Mouse (Mus musculus) heart, embryonic 16.5 days (tissue): ENCODE results near the gene Mindy1. TPM values are rescaled to one million over a fixed set of nuclear protein-coding genes. Genes with fewer than 3 reads are reported as not detected.

Source experiments
- ATAC-seq: fragments of 200-750 bp; cut with Nextera tagmentation; replicated peaks from 2 replicates; pipeline ENCODE4 v1.8.0; 2017; ENCODE audit warnings: moderate number of reproducible peaks; ENCODE audit not compliant: insufficient read depth, low FRiP score; ENCODE audit errors: extremely low read depth
- H3K27ac ChIP-seq: fragments of 300-500 bp; sonication (generic); 2 replicates; pipeline ENCODE4 v1.5.1; 2014; ENCODE audit warnings: mild to moderate bottlenecking, low read length, control low read depth, moderate library complexity
- H3K27me3 ChIP-seq: fragments of 300-500 bp; sonication (generic); 2 replicates; pipeline ENCODE4 v1.6.1; 2014; ENCODE audit warnings: low read length, mixed read lengths; ENCODE audit not compliant: control insufficient read depth, insufficient read depth
- H3K36me3 ChIP-seq: fragments of 300-500 bp; sonication (generic); 2 replicates; pipeline ENCODE4 v1.6.1; 2014; ENCODE audit not compliant: control insufficient read depth, insufficient read depth
- H3K4me1 ChIP-seq: fragments of 300-500 bp; sonication (generic); 2 replicates; pipeline ENCODE4 v1.6.1; 2014; ENCODE audit warnings: low read length, mixed read lengths; ENCODE audit not compliant: control insufficient read depth, insufficient read depth
- H3K4me2 ChIP-seq: fragments of 300-500 bp; sonication (generic); 2 replicates; pipeline ENCODE4 v1.6.1; 2014; ENCODE audit warnings: low read depth, mild to moderate bottlenecking, control low read depth, low read length
- H3K4me3 ChIP-seq: fragments of 300-500 bp; sonication (generic); 2 replicates; pipeline ENCODE4 v1.5.1; 2014; ENCODE audit warnings: mild to moderate bottlenecking, control low read depth, low read length
- H3K9ac ChIP-seq: fragments of 300-500 bp; sonication (generic); 2 replicates; pipeline ENCODE4 v1.6.1; 2014; ENCODE audit warnings: low read length, control low read depth
- H3K9me3 ChIP-seq: fragments of 300-500 bp; sonication (generic); replicated peaks from 2 replicates; pipeline ENCODE4 v1.6.1; 2016; ENCODE audit warnings: low read length; ENCODE audit not compliant: control insufficient read depth
- WGBS: fragments of 180-500 bp; shearing (Covaris S2); extraction: QIAGEN DNeasy Blood & Tissue Kit; methylation state at CpG from one replicate; pipeline ENCODE4 v1.1.7; 2014; 5-methylcytosine and 5-hydroxymethylcytosine counted together
- polyA plus RNA-seq: library from polyadenylated mRNA; unstranded; fragments of >200 nt; fragmentation: Nextera tagmentation; extraction: Ambion mirVana; gene quantifications from 2 replicates; pipeline ENCODE4 v1.2.1, GENCODE M21; 2015

Mindy1 gene
- polyA plus RNA-seq, 1 experiment from 2014 or later: 24.7 TPM

GRCm38 (mm10) chr3:95263089-95263739, 17.9 kb upstream of the Mindy1 start:
- WGBS: 48% methylated on average over 11 of the region's 11 CpGs
- ATAC-seq: no peak; the same call in 1 of the 2 replicates
- H3K27me3 ChIP-seq: no peaks in the 10 kb centered on the region
- H3K9me3 ChIP-seq: no peaks in the 10 kb centered on the region
- H3K36me3 ChIP-seq: peaks cover 44% of the 10 kb centered on the region
- no peak overlapping the region for H3K9ac ChIP-seq
- no peak overlapping the region for H3K4me2 ChIP-seq
- H3K4me3 ChIP-seq: no peak overlapping the region
- no peaks in the 10 kb centered on the region for H3K4me1 ChIP-seq
- H3K27ac ChIP-seq: no peak overlapping the region

DNA sequence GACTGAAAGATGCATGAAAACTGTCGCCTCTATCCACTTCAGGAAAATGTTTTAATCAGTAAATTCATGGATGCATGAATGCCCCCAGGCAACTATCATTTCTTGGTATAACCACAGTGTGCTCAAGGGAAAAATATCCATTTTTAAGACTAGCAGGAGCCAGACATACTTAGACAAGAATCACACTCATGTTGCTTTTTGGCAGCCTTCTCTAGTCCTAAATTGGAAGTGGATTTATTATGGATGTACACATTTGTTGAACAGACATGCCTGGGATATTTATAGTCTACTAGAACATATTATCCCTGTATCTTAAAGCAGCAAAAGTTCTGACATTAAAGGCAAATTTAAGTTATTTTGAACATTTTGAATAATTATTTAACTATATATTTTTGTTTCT, 16.4 kb upstream of the Mindy1 start:
- H3K9ac ChIP-seq: no peak overlapping the region
- H3K27me3 ChIP-seq: no peaks in the 10 kb centered on the region
- no peaks in the 10 kb centered on the region for H3K4me1 ChIP-seq
- peaks cover 30% of the 10 kb centered on the region for H3K36me3 ChIP-seq
- H3K9me3 ChIP-seq: no peaks in the 10 kb centered on the region
- ATAC-seq: no peak
- H3K4me3 ChIP-seq: no peak overlapping the region
- WGBS: 84% methylated on average over 1 of the region's 1 CpGs
- no peak overlapping the region for H3K4me2 ChIP-seq
- H3K27ac ChIP-seq: no peak overlapping the region

GRCm38 (mm10) chr3:95266052-95266451, 15.1 kb upstream of the Mindy1 start:
- H3K9me3 ChIP-seq: no peaks in the 10 kb centered on the region
- H3K4me2 ChIP-seq: no peak overlapping the region
- peaks cover 27% of the 10 kb centered on the region for H3K36me3 ChIP-seq
- H3K9ac ChIP-seq: no peak overlapping the region
- no peaks in the 10 kb centered on the region for H3K27me3 ChIP-seq
- no peak overlapping the region for H3K27ac ChIP-seq
- no peaks in the 10 kb centered on the region; the same call in 1 of the 2 replicates for H3K4me1 ChIP-seq
- 93% methylated on average over 3 of the region's 3 CpGs for WGBS
- H3K4me3 ChIP-seq: no peak overlapping the region
- ATAC-seq: no peak

DNA sequence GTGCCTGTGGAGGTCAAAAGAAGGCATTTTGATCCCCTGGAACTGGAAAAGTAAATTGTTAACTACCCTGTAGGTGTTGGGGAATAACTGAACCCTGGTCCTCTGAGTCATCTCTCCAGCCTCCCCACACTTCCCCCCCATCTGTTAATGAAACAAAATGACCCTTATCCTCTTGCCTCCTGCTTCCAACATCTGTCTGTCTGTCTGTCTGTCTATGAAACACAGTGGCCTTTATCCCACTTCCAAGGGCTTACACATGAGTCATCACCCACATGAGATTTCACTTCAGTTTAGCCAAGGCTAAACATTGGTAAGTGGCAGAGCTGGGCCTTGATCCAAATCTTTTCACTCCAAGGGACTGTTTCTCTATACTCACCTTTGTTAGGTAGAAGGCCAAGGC, 13.3 kb upstream of the Mindy1 start:
- Histone ChIP-seq H3K4me1 (no peaks in the 10 kb centered on the region; the same call in 1 of the 2 replicates), H3K4me3 (no peak overlapping the region), H3K27me3 (no peaks in the 10 kb centered on the region), H3K36me3 (peaks cover 17% of the 10 kb centered on the region), H3K4me2 (no peak overlapping the region), H3K27ac (no peak overlapping the region), H3K9ac (no peak overlapping the region), H3K9me3 (no peaks in the 10 kb centered on the region)
- no peak for ATAC-seq

GRCm38 (mm10) chr3:95269789-95270188, 11.4 kb upstream of the Mindy1 start:
- H3K4me2 ChIP-seq: no peak overlapping the region
- H3K27ac ChIP-seq: no peak overlapping the region
- no peaks in the 10 kb centered on the region for H3K9me3 ChIP-seq
- H3K36me3 ChIP-seq: peaks cover 13% of the 10 kb centered on the region
- WGBS: 77% methylated on average over 5 of the region's 5 CpGs
- no peak overlapping the region for H3K9ac ChIP-seq
- no peaks in the 10 kb centered on the region for H3K27me3 ChIP-seq
- H3K4me1 ChIP-seq: peaks cover 8% of the 10 kb centered on the region
- ATAC-seq: no peak
- no peak overlapping the region for H3K4me3 ChIP-seq

GRCm38 (mm10) chr3:95270766-95271364, 10.3 kb upstream of the Mindy1 start:
- no peak overlapping the region for H3K9ac ChIP-seq
- H3K27me3 ChIP-seq: no peaks in the 10 kb centered on the region
- no peak overlapping the region for H3K4me2 ChIP-seq
- peaks cover 10% of the 10 kb centered on the region for H3K36me3 ChIP-seq
- H3K4me1 ChIP-seq: peaks cover 13% of the 10 kb centered on the region
- no peak overlapping the region for H3K27ac ChIP-seq
- WGBS: 81% methylated on average over 12 of the region's 12 CpGs
- no peak for ATAC-seq
- H3K9me3 ChIP-seq: no peaks in the 10 kb centered on the region
- H3K4me3 ChIP-seq: no peak overlapping the region

- no peak overlapping the region for H3K9ac ChIP-seq
- 0 out of 2 replicates have a peak, but pooled peaks have one; percentile 20 for ATAC-seq
- WGBS: 87% methylated on average over 5 of the region's 5 CpGs
- no peaks in the 10 kb centered on the region for H3K27me3 ChIP-seq
- no peak overlapping the region for H3K4me2 ChIP-seq
- H3K4me1 ChIP-seq: peaks cover 25% of the 10 kb centered on the region
- H3K4me3 ChIP-seq: no peak overlapping the region
- no peaks in the 10 kb centered on the region for H3K9me3 ChIP-seq
- no peaks in the 10 kb centered on the region for H3K36me3 ChIP-seq
- H3K27ac ChIP-seq: no peak overlapping the region; the same call in 1 of the 2 replicates
Measured at GRCm38 (mm10) chr3:95273471-95273870, 7.7 kb upstream of the Mindy1 start.

DNA sequence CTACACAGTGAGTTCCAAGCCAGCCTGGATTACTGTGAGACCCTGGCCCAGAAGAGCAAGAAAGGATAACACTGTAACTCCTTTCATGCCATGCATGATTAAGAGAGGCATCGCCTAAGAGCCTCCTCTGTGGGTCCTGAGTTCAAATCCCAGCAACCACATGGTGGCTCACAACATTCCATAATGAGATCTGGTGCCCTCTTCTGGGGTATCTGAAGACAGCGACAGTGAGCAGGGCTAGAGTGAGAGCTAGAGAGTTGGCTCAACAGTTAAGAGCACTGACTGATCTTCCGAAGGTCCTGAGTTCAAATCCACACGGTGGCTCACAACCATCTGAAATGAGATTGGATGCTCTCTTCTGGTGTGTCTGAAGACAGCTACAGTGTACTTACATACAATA, 6.7 kb upstream of the Mindy1 start:
- Histone ChIP-seq H3K4me3 (no peak overlapping the region), H3K9ac (no peak overlapping the region), H3K36me3 (no peaks in the 10 kb centered on the region), H3K4me2 (no peak overlapping the region), H3K9me3 (no peaks in the 10 kb centered on the region), H3K27ac (no peak overlapping the region), H3K27me3 (no peaks in the 10 kb centered on the region), H3K4me1 (peaks cover 25% of the 10 kb centered on the region)
- no peak for ATAC-seq
- WGBS: 90% methylated on average over 4 of the region's 4 CpGs

DNA sequence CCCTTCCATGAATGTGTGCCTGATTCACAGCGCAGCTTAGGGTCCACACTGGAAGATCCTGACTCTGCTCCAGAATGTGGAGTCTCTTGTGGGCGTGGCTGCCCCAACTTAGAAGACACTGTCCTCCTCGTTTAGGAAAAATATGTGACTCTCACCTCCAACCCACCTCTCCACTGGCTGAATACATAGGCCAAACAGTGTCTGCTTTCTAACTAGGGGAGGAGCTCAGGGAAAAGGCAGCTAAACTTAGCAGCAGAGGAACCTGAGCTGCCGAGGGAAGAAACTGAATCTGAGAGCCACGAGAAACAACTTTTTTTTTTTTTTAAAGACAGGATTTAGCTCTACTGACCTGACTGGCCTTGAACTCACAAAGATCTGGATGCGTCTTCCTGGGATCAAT, 6.0 kb upstream of the Mindy1 start:
- Histone ChIP-seq H3K9me3 (no peaks in the 10 kb centered on the region), H3K27me3 (no peaks in the 10 kb centered on the region), H3K36me3 (no peaks in the 10 kb centered on the region), H3K4me3 (no peak overlapping the region), H3K4me2 (no peak overlapping the region), H3K9ac (no peak overlapping the region), H3K4me1 (peaks cover 25% of the 10 kb centered on the region), H3K27ac (peak overlapping the region; percentile 41)
- WGBS: 59% methylated on average over 6 of the region's 6 CpGs
- no peak for ATAC-seq
